Mouse (Mus musculus) 416B (cell line): ENCODE results near the gene Drd4.

ENCODE experiments used
- DNase-seq: peaks from one replicate; pipeline ENCODE4 v3.0.0; 2011; ENCODE audit warnings: low read depth

The Drd4 gene

DNA sequence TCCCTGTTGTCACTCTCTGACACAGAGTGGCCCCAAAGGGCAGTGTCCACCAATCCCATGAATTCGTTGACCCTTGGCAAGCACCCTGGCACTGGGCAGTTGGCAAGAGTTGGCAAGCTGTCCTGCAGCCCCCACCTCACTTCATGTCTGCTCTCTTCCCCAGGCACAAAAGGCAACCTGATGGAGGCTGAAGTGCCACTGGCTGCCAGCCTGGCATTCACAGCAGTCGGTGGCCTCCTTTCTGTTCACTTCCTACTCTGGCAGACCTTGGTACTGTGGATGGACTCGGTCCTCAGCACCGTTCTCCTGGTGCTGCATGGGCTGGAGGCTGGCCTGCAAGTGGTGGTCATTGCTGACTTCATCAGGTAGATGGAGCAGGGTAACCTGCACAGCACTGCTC lies 43.9 kb downstream of the Drd4 start:
- no peak for DNase-seq

DNA sequence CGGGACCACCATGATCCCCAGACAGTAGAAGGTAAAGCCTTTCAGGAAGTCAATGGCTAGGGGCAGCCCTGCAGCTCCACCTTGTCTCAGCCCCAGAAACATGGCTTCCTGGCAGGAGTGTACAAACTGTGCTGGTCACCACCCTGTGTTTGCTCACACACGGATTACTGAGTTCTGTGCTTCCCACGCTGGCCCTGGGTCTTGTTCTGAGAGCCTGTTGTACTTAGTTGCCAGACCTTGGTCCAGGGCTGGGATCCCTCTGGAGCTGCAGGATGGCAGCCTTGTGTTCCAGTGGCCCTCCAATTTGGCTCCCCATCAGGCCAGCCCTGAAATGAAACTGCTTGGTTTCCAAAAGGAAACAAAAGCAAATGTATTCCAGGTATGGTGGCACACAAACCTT lies 44.5 kb downstream of the Drd4 start:
- no peak for DNase-seq

DNA sequence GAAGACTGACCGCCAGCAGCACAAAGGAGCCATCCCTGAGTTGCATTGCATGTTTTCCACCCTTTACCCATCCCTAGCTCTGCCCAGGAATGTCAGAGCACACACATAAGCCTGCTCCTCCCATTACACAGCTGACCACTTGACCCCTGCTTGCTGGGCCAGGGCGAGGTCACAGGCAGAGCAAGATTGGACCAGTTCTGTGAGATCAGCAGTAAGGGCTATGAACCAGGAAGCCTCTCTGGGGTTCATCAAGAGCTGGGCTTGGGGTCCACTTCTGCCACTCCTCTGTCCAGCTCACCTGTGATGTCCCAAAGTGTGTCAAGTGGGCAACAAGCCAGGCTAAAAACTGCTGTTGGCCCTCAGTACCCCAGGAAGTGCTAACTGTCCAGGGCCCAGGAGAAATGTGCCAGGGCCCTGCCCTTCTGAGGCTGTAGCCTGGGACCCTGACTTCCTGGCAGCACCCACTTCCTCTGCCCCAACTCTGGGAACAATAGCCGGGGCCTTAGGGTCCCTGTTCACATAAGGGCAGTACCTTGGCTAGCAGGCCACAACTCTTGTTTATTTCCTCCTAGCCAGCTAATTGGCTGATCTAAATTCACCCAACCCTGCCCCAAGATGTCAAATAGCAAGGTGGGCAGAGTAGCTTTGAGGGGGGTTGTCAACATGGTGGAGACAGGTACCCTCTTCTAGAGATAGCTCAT lies 46.1 kb downstream of the Drd4 start:
- no peak for DNase-seq

DNA sequence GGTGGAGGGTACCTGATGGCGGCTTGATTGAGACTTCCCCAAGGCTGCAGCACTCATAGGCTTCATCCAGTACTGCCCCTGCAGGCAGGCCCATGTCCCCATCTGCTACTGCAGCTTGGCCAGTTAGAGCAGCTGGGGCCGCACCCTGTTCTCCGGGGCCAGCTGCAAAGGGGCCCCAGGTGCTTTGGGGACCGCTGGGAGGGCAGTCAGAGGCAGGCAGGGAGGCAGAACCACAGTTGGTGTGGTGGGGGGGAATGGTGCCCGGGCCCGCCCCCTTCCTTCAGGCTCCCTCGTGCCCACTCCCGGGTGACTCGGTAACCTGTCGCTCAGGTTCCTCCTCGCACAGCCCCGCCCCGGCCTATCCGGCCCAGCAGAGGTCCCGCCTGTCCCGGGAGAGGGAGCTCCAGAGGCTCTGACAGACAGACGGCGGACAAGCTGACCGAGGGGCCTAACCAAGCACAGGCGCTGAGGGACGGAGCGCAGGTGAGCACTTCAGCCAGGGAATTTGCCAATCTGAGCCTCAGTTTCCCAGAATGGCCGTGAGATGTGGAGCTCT lies 46.8 kb downstream of the Drd4 start, which contains the start of gene Eps8l2:
Eps8l2 (plus strand) TSS at position 305 of the 556 bp plus-strand sequence.
- no peak for DNase-seq

DNA sequence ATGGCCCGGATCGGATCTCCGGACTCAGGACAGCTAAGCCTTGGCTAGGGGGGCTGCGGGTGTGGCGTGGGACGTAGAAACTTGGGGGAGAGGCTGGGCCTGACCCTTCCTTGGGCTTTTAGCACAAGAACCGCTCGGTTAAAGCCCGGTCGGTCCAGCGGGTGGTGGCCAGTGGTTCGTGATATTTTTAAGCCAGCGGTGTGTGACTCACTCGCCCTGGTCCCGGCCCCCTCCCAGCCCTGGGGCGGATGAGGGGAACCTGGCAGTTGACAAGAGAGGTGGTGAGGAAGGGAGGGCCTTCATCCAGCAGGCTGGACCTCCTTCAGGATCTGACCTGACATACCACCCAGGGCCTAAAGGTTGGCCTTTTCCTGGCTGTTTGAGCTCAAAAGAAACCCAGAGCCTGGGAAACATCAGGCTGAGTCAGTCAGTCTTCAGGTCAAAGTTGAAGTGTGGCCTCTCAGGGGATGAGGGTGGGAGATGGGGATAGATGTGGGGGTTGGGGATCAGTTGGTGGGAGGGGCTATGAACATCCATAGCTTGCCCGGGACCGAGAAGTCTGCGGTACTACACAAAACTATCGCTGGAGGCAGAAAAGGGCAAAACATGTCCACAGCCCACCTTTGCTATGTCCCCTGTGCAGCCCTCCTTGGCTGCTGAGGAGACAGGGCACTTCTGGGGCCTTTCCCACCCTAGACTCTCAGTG lies 47.6 kb downstream of the Drd4 start:
- no peak for DNase-seq

DNA sequence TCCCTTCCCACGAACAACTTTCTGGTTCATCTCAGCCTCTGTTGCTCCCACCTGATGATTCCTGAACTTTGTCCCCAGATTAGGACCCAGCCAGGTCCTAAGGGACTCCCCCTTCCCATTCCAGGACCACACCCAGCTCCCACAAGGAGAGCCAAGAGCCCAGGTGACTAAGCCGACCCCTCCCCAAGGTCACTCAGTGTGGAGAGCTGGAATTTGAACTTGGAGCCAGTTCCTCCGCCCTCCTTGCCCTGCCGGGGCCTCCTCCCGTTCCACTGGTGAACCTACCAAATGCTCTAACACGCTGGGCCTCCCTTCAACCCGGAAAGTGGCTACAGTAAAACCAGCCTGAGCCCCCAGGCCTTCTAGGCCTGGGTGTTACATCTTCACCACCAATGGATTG lies 48.2 kb downstream of the Drd4 start:
- no peak for DNase-seq

DNA sequence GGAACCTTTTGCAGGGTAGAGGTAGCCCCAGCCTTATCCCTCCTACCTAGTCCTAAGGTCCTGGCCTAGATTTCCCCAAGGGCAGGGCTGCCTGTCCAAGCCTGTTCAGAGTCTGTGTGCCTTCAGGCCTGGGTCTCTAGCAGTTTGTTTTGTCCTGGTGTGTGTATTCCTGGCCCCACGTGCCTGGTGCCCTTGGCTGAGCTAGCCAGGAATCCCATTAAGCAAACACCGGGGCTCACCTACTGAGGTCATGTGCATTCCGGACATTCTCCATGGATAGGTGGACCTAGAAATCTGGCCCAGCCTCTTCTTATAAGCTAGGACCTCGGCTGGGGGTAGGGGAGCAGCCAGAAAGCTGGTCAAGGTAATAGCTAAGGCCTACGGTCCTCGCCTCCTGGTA lies 48.7 kb downstream of the Drd4 start:
- no peak for DNase-seq

DNA sequence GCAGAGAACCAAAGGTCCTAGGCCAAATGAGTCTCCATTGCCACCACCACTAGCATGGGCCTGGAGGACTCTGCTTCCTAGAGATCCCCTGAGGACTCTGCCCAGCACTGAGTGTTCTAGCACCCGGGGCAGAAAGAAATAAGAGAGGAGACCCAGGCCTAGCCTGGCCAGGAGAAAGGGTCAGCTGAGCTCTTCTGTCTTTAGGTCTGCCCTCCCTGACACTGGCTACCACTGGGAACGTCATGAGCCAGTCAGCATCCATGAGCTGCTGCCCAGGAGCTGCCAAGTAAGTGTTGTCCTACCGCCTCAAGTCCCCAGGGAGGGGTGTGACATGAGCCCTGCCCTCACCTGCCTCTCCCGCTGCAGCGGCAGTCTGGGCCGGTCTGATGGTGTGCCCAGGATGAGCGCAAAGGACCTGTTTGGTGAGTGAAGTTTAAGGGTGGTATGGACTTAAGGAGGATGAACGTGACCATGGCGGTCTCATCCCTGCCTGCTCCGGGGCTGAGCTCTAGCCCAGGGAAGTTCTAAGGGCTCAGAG lies 50.0 kb downstream of the Drd4 start:
- DNase-seq: no peak

DNA sequence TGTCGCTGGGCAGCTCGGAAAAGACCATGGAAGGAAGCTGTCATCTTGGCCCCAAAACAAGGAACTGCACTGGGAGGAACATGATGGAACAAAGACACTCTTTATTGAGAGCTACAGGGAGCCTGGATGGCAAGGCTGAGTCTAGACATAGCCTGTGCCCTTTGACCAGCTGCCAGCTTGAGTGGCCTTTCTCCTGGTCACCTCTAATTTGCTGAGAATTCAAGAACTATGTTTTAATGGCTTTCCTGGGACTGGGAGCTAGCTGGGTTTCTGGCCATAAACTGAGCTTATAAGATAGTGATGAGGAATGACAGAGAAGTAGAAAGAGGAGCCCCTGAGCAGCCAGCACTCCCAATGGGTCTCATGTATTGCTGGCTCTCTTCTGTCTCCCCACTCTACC lies 51.4 kb downstream of the Drd4 start:
- no peak for DNase-seq

DNA sequence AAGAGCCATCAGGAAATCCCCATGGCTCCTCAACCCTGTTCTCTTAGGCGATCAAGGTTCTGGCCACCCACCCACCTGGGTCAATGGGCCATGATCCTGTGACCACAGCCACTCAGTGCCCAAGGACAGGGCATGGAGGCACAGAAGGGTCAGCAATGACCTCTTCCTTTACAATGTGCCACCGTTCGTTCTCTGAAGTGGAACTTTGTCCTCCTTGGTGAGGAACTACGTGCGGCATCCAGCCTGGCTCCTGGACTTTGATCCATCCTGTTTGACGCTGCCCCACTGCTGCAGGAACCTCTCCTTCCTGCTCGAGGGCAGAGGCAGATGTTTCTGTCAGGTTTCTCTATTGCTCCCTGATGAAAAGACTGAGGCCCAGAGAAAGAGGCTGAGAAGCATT lies 51.9 kb downstream of the Drd4 start:
- no peak for DNase-seq

DNA sequence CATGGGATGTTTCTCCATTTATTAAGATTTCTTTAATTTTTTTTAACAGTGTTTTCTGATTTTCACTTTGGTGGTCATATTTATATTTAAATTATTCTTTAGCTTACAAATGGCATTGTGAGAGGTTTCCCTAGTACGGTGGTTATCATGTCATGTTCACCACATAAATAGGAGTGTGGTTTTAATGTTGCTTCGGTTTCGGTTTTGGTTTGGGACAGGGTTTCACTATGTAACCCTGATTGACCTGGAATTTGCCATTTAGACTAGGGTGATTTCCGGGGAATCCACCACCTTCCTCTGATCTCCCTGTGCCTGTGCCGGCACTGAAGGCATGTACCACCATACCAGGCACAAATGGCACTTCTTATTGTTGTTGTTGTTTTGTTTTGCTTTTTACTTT lies 53.0 kb downstream of the Drd4 start:
- peak; percentile 33 for DNase-seq
